Mouse (Mus musculus) erythroblast, embryonic 14.5 days (primary cell): ENCODE data around the gene Pde4d.

ENCODE experiments used
- GATA1 ChIP-seq: IDR thresholded peaks from 2 replicates; pipeline ENCODE4 v1.6.1; 2012; ENCODE audit warnings: low read length, inconsistent platforms, mixed read lengths
- TAL1 ChIP-seq: IDR thresholded peaks from 3 replicates; pipeline ENCODE4 v1.6.1; 2012; ENCODE audit warnings: low read length, inconsistent platforms, mixed read lengths

- TF ChIP-seq GATA1: no peak
- TF ChIP-seq TAL1: no peak
Observed at GRCm38 (mm10) chr13:108772386-108772785, 322.6 kb downstream of the Pde4d start.
